Mouse (Mus musculus) forebrain, embryonic 16.5 days (tissue): ENCODE measurements around the gene Brsk1. TPM values are rescaled to one million over a fixed set of nuclear protein-coding genes. Genes with fewer than 3 reads are reported as not detected.
A peak's percentile ranks its signal among the peaks of the same experiment; 100 is the strongest.

Experiments
- ATAC-seq: fragments of 200-750 bp; cut with Nextera tagmentation; 2 replicates; pipeline ENCODE4 v1.8.0; 2017; ENCODE audit warnings: mild to moderate bottlenecking, moderate library complexity
- H3K27ac ChIP-seq: fragments of 300-500 bp; sonication (generic); 2 replicates; pipeline ENCODE4 v1.5.1; 2014; ENCODE audit warnings: low read length, control low read depth
- H3K27me3 ChIP-seq: fragments of 300-500 bp; sonication (generic); replicated peaks from 2 replicates; pipeline ENCODE4 v1.6.1; 2014; ENCODE audit warnings: low read length; ENCODE audit not compliant: control insufficient read depth, insufficient read depth
- H3K36me3 ChIP-seq: fragments of 300-500 bp; sonication (generic); 2 replicates; pipeline ENCODE4 v1.6.1; 2014; ENCODE audit not compliant: control insufficient read depth, insufficient read depth
- H3K4me1 ChIP-seq: fragments of 300-500 bp; sonication (generic); replicated peaks from 2 replicates; pipeline ENCODE4 v1.6.1; 2014; ENCODE audit warnings: low read length; ENCODE audit not compliant: control insufficient read depth, insufficient read depth
- H3K4me2 ChIP-seq: fragments of 300-500 bp; sonication (generic); 2 replicates; pipeline ENCODE4 v1.6.1; 2014; ENCODE audit warnings: mild to moderate bottlenecking, low read length, control low read depth
- H3K4me3 ChIP-seq: fragments of 300-500 bp; sonication (generic); replicated peaks from 2 replicates; pipeline ENCODE4 v1.5.1; 2014; ENCODE audit warnings: mild to moderate bottlenecking, low read length, control low read depth
- H3K9ac ChIP-seq: fragments of 300-500 bp; sonication (generic); replicated peaks from 2 replicates; pipeline ENCODE4 v1.6.1; 2014; ENCODE audit warnings: low read depth, low read length, control low read depth
- H3K9me3 ChIP-seq: fragments of 300-500 bp; sonication (generic); 2 replicates; pipeline ENCODE4 v1.6.1; 2016; ENCODE audit warnings: low read length; ENCODE audit not compliant: control insufficient read depth
- WGBS: fragments of 180-500 bp; shearing (Covaris S2); extraction: QIAGEN DNeasy Blood & Tissue Kit; methylation state at CpG from one replicate; pipeline ENCODE4 v1.1.7; 2014; 5-methylcytosine and 5-hydroxymethylcytosine counted together
- polyA plus RNA-seq: library from polyadenylated mRNA; unstranded; fragments of >200 nt; fragmentation: Nextera tagmentation; extraction: Ambion mirVana; gene quantifications from 2 replicates; pipeline ENCODE4 v1.2.1, GENCODE M21; 2015

Gene Brsk1
- polyA plus RNA-seq, 1 experiment from 2014 or later: 7.9 TPM

DNA sequence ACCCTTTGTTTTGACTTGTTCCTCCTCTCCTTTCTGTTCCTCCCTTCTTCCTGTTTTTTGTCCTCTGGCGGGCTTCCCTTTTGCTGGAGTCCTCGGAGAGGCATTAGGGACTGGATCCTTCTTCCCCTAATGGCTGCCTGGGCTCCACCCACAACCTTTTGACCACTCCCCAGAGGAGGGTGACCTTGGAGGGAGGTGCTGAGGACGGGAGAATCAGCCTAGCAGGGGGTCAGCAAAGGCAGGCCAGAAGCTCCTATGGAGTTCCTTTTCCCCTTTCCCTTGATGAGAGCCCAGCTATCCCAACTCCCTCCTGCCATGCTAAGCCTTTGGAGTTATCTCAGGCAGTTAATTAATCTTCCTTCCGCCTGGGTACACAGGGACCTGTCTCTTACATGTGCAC is 50.7 kb downstream of the Brsk1 start:
- H3K27me3 ChIP-seq: no peaks in the 10 kb centered on the region
- ATAC-seq: no peak
- 4% methylated on average over 4 of the region's 4 CpGs for WGBS
- no peaks in the 10 kb centered on the region for H3K36me3 ChIP-seq
- H3K4me1 ChIP-seq: peaks cover 31% of the 10 kb centered on the region
- H3K9ac ChIP-seq: peak overlapping the region; percentile 78
- peak overlapping the region; percentile 86 for H3K4me2 ChIP-seq
- H3K9me3 ChIP-seq: no peaks in the 10 kb centered on the region
- peak overlapping the region; percentile 77 for H3K27ac ChIP-seq
- H3K4me3 ChIP-seq: peak overlapping the region; percentile 52

GRCm38 (mm10) chr7:4741672-4742481 is 51.5 kb downstream of the Brsk1 start:
- no peak for ATAC-seq
- no peak overlapping the region for H3K4me3 ChIP-seq
- no peak overlapping the region; the same call in 1 of the 2 replicates for H3K27ac ChIP-seq
- WGBS: 76% methylated on average over 21 of the region's 21 CpGs
- H3K4me2 ChIP-seq: peak overlapping the region; percentile 86
- H3K27me3 ChIP-seq: no peaks in the 10 kb centered on the region
- H3K9me3 ChIP-seq: no peaks in the 10 kb centered on the region
- H3K9ac ChIP-seq: no peak overlapping the region
- peaks cover 31% of the 10 kb centered on the region for H3K4me1 ChIP-seq
- no peaks in the 10 kb centered on the region for H3K36me3 ChIP-seq

GRCm38 (mm10) chr7:4742482-4742819 is 52.0 kb downstream of the Brsk1 start:
- ATAC-seq: no peak
- H3K27ac ChIP-seq: no peak overlapping the region
- H3K9me3 ChIP-seq: no peaks in the 10 kb centered on the region
- no peak overlapping the region for H3K4me3 ChIP-seq
- H3K4me2 ChIP-seq: no peak overlapping the region
- 88% methylated on average over 6 of the region's 6 CpGs for WGBS
- no peaks in the 10 kb centered on the region for H3K27me3 ChIP-seq
- no peaks in the 10 kb centered on the region for H3K36me3 ChIP-seq
- H3K9ac ChIP-seq: no peak overlapping the region
- peaks cover 31% of the 10 kb centered on the region for H3K4me1 ChIP-seq

- Histone ChIP-seq H3K27me3 (no peaks in the 10 kb centered on the region), H3K4me3 (no peak overlapping the region), H3K9ac (no peak overlapping the region), H3K4me2 (no peak overlapping the region), H3K36me3 (no peaks in the 10 kb centered on the region), H3K9me3 (no peaks in the 10 kb centered on the region), H3K27ac (no peak overlapping the region), H3K4me1 (peaks cover 30% of the 10 kb centered on the region)
- WGBS: 71% methylated on average over 2 of the region's 2 CpGs
- ATAC-seq: no peak
These were observed 53.0 kb downstream of the Brsk1 start for GRCm38 (mm10) chr7:4743354-4743753.

GRCm38 (mm10) chr7:4744886-4745285 is 54.5 kb downstream of the Brsk1 start:
- H3K4me1 ChIP-seq: peaks cover 21% of the 10 kb centered on the region
- ATAC-seq: no peak
- H3K4me3 ChIP-seq: no peak overlapping the region
- 95% methylated on average over 6 of the region's 6 CpGs for WGBS
- no peaks in the 10 kb centered on the region for H3K9me3 ChIP-seq
- H3K27ac ChIP-seq: no peak overlapping the region
- H3K9ac ChIP-seq: no peak overlapping the region
- H3K4me2 ChIP-seq: no peak overlapping the region
- H3K36me3 ChIP-seq: no peaks in the 10 kb centered on the region
- H3K27me3 ChIP-seq: no peaks in the 10 kb centered on the region

- WGBS: 82% methylated on average over 22 of the region's 22 CpGs
- no peak overlapping the region for H3K9ac ChIP-seq
These were observed 56.0 kb downstream of the Brsk1 start for GRCm38 (mm10) chr7:4746326-4746980.

GRCm38 (mm10) chr7:4747156-4747899 is 56.9 kb downstream of the Brsk1 start:
- Histone ChIP-seq H3K36me3 (no peaks in the 10 kb centered on the region), H3K9me3 (no peaks in the 10 kb centered on the region), H3K4me3 (no peak overlapping the region), H3K27ac (no peak overlapping the region), H3K4me2 (no peak overlapping the region), H3K27me3 (no peaks in the 10 kb centered on the region), H3K9ac (no peak overlapping the region), H3K4me1 (peaks cover 9% of the 10 kb centered on the region)
- WGBS: 82% methylated on average over 9 of the region's 9 CpGs
- no peak for ATAC-seq

More at GRCm38 (mm10) chr7:4746326-4746980, 56.0 kb downstream of the Brsk1 start:
- Histone ChIP-seq H3K36me3 (no peaks in the 10 kb centered on the region), H3K9me3 (no peaks in the 10 kb centered on the region), H3K27ac (no peak overlapping the region), H3K4me2 (no peak overlapping the region), H3K27me3 (no peaks in the 10 kb centered on the region), H3K4me1 (peaks cover 11% of the 10 kb centered on the region), H3K4me3 (no peak overlapping the region)
- no peak for ATAC-seq

- H3K4me2 ChIP-seq: no peak overlapping the region
- no peaks in the 10 kb centered on the region for H3K36me3 ChIP-seq
- no peak overlapping the region for H3K4me3 ChIP-seq
- 82% methylated on average over 4 of the region's 4 CpGs for WGBS
- H3K27ac ChIP-seq: no peak overlapping the region
- H3K4me1 ChIP-seq: peaks cover 15% of the 10 kb centered on the region
- H3K9me3 ChIP-seq: no peaks in the 10 kb centered on the region
- ATAC-seq: no peak
- no peak overlapping the region for H3K9ac ChIP-seq
- no peaks in the 10 kb centered on the region for H3K27me3 ChIP-seq
These were observed 57.9 kb downstream of the Brsk1 start for GRCm38 (mm10) chr7:4748321-4748720.

DNA sequence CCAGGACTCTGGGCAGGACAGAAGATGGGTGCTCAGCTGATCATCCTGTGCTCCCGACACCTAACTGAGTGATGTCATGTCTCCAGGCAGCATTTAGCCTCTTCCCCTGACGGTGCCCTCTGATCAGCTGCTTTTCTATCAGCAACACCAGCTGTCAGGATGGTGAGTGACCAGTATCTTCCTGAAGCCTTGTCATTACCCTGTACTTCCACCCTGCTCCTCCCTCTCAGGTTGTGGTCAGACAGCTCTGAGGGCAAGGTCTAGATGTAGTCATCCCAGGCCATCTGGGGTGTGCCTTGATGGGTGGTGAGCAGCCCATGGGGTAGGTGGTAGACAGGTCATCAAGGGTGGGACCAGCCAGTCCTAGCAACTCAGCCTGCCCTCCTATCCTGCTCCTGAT is 58.8 kb downstream of the Brsk1 start:
- no peak overlapping the region for H3K4me3 ChIP-seq
- H3K27me3 ChIP-seq: no peaks in the 10 kb centered on the region
- peaks cover 15% of the 10 kb centered on the region for H3K4me1 ChIP-seq
- no peak overlapping the region for H3K4me2 ChIP-seq
- no peaks in the 10 kb centered on the region for H3K36me3 ChIP-seq
- H3K9ac ChIP-seq: no peak overlapping the region
- no peaks in the 10 kb centered on the region for H3K9me3 ChIP-seq
- ATAC-seq: no peak
- H3K27ac ChIP-seq: no peak overlapping the region
- WGBS: 85% methylated on average over 2 of the region's 2 CpGs
